Mouse (Mus musculus) embryonic facial prominence, embryonic 12.5 days (tissue): ENCODE results near the gene Gramd1b. TPM values are rescaled to one million over a fixed set of nuclear protein-coding genes. Genes with fewer than 3 reads are reported as not detected.

Experiments
- ATAC-seq: fragments of 200-750 bp; cut with Nextera tagmentation; 2 replicates; pipeline ENCODE4 v1.8.0; 2017; ENCODE audit not compliant: insufficient number of reproducible peaks, insufficient read depth, low FRiP score, low TSS enrichment
- H3K27ac ChIP-seq: fragments of 300-500 bp; sonication (generic); 2 replicates; pipeline ENCODE4 v1.5.1; 2016; ENCODE audit warnings: mild to moderate bottlenecking
- H3K27me3 ChIP-seq: fragments of 300-500 bp; sonication (generic); 2 replicates; pipeline ENCODE4 v1.6.1; 2016; ENCODE audit warnings: mild to moderate bottlenecking, moderate library complexity
- H3K36me3 ChIP-seq: fragments of 300-500 bp; sonication (generic); 2 replicates; pipeline ENCODE4 v1.6.1; 2016; ENCODE audit warnings: mild to moderate bottlenecking
- H3K4me1 ChIP-seq: fragments of 300-500 bp; sonication (generic); 2 replicates; pipeline ENCODE4 v1.6.1; 2016
- H3K4me2 ChIP-seq: fragments of 300-500 bp; sonication (generic); replicated peaks from 2 replicates; pipeline ENCODE4 v1.6.1; 2016; ENCODE audit warnings: mild to moderate bottlenecking, moderate library complexity
- H3K4me3 ChIP-seq: fragments of 300-500 bp; sonication (generic); 2 replicates; pipeline ENCODE4 v1.5.1; 2016; ENCODE audit warnings: mild to moderate bottlenecking
- H3K9ac ChIP-seq: fragments of 300-500 bp; sonication (generic); 2 replicates; pipeline ENCODE4 v1.6.1; 2016; ENCODE audit warnings: mild to moderate bottlenecking, moderate library complexity
- H3K9me3 ChIP-seq: fragments of 300-500 bp; sonication (generic); 2 replicates; pipeline ENCODE4 v1.6.1; 2016; ENCODE audit warnings: mild to moderate bottlenecking, moderate library complexity
- whole genome bisulfite sequencing: fragments of 180-500 bp; shearing (Covaris S2); methylation state at CpG from one replicate; pipeline ENCODE4 v1.1.7; 2016; 5-methylcytosine and 5-hydroxymethylcytosine counted together
- polyA plus RNA-seq: library from polyadenylated mRNA; unstranded; fragments of >200 nt; fragmentation: Nextera tagmentation; extraction: Ambion mirVana; gene quantifications from 2 replicates; pipeline ENCODE4 v1.2.1, GENCODE M21; 2016

Gramd1b gene
- polyA plus RNA-seq, 1 experiment from 2014 or later = 5.0 TPM

DNA sequence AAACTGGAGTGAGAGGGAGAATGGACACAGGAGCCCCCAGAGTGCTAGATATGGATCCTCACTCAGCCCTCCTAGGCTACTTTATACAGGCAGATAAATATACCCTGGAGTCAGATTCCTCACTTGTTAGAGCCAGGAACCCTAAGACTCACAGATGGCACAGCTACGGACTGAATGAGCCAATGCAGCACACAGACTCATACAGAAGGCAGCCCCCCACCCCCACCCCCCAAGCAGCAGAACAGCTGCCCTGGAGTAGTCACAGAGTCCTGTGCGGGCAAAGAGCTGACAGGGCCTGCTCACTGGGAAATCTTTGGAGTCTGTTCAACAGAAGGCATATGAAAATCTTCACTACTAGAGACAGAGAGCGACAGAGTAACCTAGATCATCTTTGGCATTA lies 223.9 kb downstream of the Gramd1b start:
- Histone ChIP-seq H3K4me2 (no peak overlapping the region), H3K9me3 (no peaks in the 10 kb centered on the region), H3K9ac (no peak overlapping the region), H3K27me3 (no peaks in the 10 kb centered on the region), H3K36me3 (peaks cover 45% of the 10 kb centered on the region), H3K4me3 (no peak overlapping the region), H3K27ac (no peak overlapping the region), H3K4me1 (no peaks in the 10 kb centered on the region)
- WGBS = 79% methylated on average over 3 of the region's 3 CpGs
- ATAC-seq = no peak

DNA sequence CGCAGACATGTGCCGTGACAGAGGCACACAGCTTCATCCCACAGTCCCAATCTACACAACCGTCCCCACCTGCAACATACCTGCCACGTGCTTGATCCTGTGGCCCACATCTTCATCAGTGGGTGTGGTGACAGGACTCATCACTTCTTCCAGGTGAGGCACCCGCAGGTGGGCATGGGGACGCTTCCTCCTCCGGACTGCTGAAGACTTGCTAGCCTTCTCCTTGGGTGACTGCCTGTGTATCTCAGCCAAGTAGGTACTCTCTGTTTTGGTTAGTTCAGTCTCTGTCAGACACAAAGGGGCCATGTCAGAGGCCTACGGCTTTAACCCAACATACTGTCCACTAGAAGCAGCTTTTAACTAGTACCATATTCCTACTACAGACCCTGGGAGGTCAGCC lies 226.9 kb downstream of the Gramd1b start:
- no peak overlapping the region for H3K4me2 ChIP-seq
- WGBS = 93% methylated on average over 8 of the region's 8 CpGs
- H3K4me1 ChIP-seq = no peaks in the 10 kb centered on the region
- H3K9ac ChIP-seq = no peak overlapping the region
- H3K36me3 ChIP-seq = peaks cover 45% of the 10 kb centered on the region
- H3K9me3 ChIP-seq = no peaks in the 10 kb centered on the region
- H3K27ac ChIP-seq = no peak overlapping the region
- no peak for ATAC-seq
- no peak overlapping the region for H3K4me3 ChIP-seq
- H3K27me3 ChIP-seq = no peaks in the 10 kb centered on the region

DNA sequence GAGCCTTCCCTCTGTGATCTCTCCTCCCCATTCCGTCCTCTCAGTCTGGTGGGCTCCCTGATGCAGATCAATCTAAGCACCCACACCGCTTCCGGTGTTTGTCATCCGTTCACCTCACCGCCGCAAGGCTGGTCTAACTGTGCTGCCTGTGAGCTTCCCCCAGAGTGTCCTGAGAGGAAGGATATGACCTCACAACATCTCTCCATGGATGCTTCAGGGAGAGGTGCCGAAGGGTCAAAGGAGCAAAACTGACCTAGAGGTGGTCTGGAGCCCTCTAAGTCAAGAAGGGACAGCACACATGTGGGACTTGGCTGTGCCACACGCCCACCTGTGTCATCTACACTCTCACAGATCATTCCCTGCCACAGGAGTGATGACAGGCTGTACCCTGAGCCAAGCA lies 228.8 kb downstream of the Gramd1b start:
- Histone ChIP-seq H3K9ac (no peak overlapping the region), H3K36me3 (peaks cover 49% of the 10 kb centered on the region)

DNA sequence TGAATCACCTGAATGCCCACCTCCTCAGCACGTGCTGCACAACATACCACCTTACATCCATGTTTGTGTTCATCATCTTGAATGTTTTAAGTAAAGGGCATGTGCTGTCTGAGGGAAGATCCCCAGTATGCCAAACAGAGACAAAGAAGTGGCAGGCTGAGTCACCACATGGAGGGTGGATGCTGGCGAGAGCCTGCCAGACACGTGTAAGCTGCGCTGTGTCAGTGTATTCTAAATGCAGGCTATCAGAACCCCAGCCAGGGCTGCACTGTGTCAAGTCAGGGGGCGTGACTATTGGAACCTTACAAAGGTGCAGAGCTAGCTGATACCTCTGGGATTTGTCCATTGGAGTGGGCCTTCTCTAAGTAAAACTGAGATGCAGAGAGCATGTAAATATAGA lies 229.7 kb downstream of the Gramd1b start:
- Histone ChIP-seq H3K4me3 (no peak overlapping the region), H3K27me3 (no peaks in the 10 kb centered on the region), H3K9me3 (no peaks in the 10 kb centered on the region), H3K27ac (no peak overlapping the region), H3K4me2 (no peak overlapping the region), H3K4me1 (no peaks in the 10 kb centered on the region), H3K36me3 (peaks cover 42% of the 10 kb centered on the region), H3K9ac (no peak overlapping the region)
- 90% methylated on average over 5 of the region's 5 CpGs for WGBS
- no peak for ATAC-seq

More for the DNA sequence above, 228.8 kb downstream of the Gramd1b start:
- no peak overlapping the region for H3K27ac ChIP-seq
- H3K4me3 ChIP-seq = no peak overlapping the region
- no peak overlapping the region for H3K4me2 ChIP-seq
- no peaks in the 10 kb centered on the region for H3K27me3 ChIP-seq
- H3K4me1 ChIP-seq = no peaks in the 10 kb centered on the region
- no peaks in the 10 kb centered on the region for H3K9me3 ChIP-seq
- no peak for ATAC-seq
- 88% methylated on average over 8 of the region's 8 CpGs for WGBS

DNA sequence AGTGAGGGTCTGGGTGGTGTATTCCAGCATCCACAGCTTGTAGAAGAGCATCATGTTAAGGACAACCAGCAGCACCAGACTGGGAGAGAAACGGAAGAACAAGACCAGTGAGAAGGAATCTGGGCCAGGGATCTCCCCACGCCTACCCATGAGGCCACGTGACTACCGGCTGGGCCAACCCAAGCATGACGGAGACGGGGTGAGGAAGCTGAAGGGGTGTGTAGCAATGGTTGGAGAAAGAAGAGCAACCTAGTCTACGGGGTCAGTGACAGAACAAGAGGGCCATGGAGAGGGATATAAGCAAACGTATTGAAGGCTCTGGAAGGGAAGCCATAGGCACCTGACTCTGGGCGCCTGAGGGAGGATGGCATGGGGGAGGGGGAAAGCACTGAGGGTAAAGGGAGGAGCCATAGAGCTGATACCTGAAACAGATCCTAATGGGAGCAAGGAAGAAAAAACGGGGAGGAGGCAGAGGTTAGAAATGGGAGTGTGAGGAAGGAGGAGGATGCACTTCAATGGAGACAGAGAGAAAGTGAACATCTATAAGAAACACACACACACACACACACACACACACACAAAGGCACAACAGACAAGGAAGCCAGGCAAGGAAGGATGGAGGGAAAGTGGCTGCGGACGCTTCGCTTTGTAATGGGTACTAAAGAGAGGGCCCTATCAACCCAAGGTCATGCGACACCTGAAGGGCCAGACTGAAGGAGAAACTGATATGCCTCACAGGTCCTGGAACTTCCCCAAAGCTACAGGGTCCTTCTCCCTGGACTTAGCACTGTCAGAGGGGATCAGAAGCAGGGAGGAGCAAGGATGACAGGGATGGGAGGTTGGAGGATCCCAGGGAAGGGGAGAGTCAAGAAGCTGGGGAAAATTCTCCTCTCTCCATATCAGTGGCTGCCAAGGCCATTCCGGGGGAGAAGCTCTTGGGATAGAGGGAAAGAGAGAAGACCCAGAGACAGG lies 230.9 kb downstream of the Gramd1b start:
- Histone ChIP-seq H3K27me3 (no peaks in the 10 kb centered on the region), H3K27ac (no peak overlapping the region), H3K4me2 (no peak overlapping the region), H3K36me3 (peaks cover 37% of the 10 kb centered on the region), H3K9me3 (no peaks in the 10 kb centered on the region), H3K4me3 (no peak overlapping the region), H3K9ac (no peak overlapping the region), H3K4me1 (no peaks in the 10 kb centered on the region)
- ATAC-seq = no peak
- 90% methylated on average over 15 of the region's 15 CpGs for WGBS

DNA sequence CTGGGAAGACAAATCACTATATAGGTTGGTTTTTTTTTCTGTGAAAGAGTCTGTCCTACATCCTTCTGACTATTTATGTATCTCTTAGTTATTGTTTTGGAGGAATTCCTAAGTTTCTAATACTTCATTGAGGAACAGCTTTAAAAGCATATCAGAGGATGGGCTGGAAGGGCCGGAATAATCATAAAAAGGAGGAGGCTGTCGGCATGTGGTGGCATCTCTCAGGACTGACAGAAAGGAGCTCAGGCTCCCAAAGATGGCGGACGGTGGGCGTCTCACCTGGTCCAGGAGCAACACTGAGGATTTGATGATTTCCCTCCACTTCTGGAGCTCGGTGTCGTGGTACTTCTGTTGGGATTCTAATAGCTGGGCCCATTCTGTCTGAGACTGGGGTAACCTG lies 231.9 kb downstream of the Gramd1b start:
- Histone ChIP-seq H3K4me2 (no peak overlapping the region), H3K4me1 (no peaks in the 10 kb centered on the region), H3K9ac (no peak overlapping the region), H3K4me3 (no peak overlapping the region), H3K9me3 (no peaks in the 10 kb centered on the region), H3K36me3 (peaks cover 35% of the 10 kb centered on the region), H3K27ac (no peak overlapping the region), H3K27me3 (no peaks in the 10 kb centered on the region)
- ATAC-seq = no peak
- 96% methylated on average over 7 of the region's 7 CpGs for WGBS

DNA sequence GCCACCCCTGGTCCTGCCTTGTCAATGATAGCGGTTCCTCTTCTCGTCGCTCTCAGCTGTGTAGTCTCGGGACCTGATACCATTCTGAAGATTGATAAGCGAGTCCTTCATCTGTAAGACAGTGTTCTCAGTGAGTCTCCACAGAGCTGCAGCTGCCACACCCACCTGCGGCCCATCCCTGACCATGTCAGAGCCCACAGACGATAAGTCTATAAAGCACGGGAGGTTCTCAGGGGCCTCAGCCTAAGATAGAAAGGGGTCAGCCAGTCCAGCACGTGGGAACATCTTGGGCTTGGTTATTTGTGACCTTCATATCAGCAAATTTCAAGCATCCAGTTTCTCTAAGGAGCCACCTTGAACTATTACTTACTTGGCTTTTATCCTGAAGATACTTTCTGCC lies 233.2 kb downstream of the Gramd1b start:
- Histone ChIP-seq H3K4me1 (no peaks in the 10 kb centered on the region), H3K4me2 (no peak overlapping the region), H3K9me3 (no peaks in the 10 kb centered on the region), H3K4me3 (no peak overlapping the region), H3K27me3 (no peaks in the 10 kb centered on the region), H3K9ac (no peak overlapping the region), H3K36me3 (peaks cover 28% of the 10 kb centered on the region), H3K27ac (no peak overlapping the region)
- WGBS = 95% methylated on average over 9 of the region's 9 CpGs
- ATAC-seq = no peak

DNA sequence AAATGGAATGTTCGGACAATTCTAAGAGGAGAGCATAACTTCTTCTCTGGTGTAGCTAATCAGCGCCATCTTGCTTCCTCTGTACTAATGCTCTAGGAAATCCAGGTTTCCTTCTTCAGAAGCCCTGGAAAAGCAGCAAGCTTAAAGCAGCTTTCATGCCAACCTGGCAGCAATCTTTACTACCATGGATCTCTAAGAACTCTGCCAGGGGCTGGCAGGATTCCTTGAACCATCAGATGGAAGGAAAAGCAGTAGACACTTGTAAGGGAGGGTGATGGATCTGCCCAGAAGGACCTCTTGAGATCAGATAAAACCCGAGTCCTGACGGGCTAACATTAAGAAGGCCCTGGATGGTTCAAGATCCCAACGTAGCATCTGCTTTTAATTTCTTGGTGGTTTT lies 234.9 kb downstream of the Gramd1b start:
- no peaks in the 10 kb centered on the region for H3K27me3 ChIP-seq
- WGBS = 86% methylated on average over 5 of the region's 5 CpGs
- ATAC-seq = no peak
- no peak overlapping the region for H3K27ac ChIP-seq
- no peak overlapping the region for H3K9ac ChIP-seq
- no peaks in the 10 kb centered on the region for H3K9me3 ChIP-seq
- H3K4me3 ChIP-seq = no peak overlapping the region
- H3K36me3 ChIP-seq = peaks cover 28% of the 10 kb centered on the region
- no peak overlapping the region for H3K4me2 ChIP-seq
- H3K4me1 ChIP-seq = no peaks in the 10 kb centered on the region

DNA sequence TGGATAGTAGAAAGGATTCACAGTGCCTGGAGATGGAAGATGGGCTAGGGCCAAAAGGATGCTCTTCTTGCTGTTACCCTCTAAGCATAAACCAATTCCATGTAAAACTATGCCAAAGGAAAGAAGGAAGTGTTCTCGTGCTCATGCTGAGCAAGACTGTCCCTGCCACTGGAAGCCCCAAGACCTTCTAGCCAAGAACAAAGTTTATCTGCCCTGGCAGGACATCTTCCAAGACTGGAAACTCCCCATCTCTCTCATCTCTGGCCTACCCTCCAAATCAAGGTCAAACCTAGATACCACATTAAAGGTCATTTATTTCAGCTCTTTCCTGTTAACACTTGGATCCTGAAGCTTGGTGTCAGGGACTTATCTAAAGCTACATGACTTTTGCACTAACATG lies 236.3 kb downstream of the Gramd1b start:
- Histone ChIP-seq H3K4me3 (no peak overlapping the region), H3K36me3 (peaks cover 25% of the 10 kb centered on the region), H3K27ac (no peak overlapping the region), H3K4me2 (no peak overlapping the region), H3K9ac (no peak overlapping the region), H3K9me3 (no peaks in the 10 kb centered on the region), H3K4me1 (no peaks in the 10 kb centered on the region), H3K27me3 (no peaks in the 10 kb centered on the region)
- WGBS = 85% methylated on average over 1 of the region's 1 CpGs
- no peak for ATAC-seq

DNA sequence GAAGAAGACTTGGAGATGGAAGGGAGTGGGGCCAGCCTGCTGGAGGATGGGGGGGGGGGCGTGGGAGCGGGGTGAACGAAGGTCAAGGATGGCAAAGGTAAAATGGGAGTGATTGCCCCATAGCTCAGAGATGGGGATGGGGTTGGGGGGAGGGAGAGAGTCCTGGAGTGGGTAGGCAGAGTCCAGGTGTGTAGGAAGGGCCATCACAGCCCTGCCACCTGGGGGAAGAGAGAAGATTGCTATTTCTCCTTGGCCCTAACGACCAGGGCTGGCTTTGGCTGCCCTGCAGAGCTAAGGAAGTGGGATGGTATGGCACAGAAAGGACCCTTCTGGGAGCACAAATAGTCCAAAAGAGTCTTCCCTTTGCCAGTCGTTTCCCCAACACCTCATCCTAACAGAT lies 237.0 kb downstream of the Gramd1b start:
- Histone ChIP-seq H3K9me3 (no peaks in the 10 kb centered on the region), H3K4me1 (no peaks in the 10 kb centered on the region), H3K4me3 (no peak overlapping the region), H3K27ac (no peak overlapping the region), H3K4me2 (no peak overlapping the region), H3K36me3 (peaks cover 19% of the 10 kb centered on the region), H3K9ac (no peak overlapping the region), H3K27me3 (no peaks in the 10 kb centered on the region)
- 90% methylated on average over 5 of the region's 5 CpGs for WGBS
- ATAC-seq = no peak

DNA sequence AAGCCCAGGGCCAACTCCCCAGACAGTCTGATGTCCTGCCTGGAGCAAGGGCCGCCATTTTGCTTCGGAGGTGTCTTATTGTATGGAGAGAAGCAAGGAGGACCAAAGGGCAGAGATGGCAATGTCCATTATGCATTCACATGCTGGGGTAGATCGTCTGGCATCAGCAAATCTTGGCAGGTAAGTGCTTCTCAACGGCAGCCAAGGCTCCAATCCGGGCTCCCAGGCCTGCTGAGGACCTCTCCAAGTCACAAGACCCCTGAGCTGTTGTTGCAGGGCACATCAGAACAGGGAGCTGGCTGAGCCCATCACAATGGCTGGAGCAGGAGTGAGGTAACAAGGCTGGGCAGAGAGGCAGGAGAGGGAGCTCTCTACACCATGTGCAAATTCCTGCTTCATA lies 237.4 kb downstream of the Gramd1b start:
- H3K36me3 ChIP-seq = peaks cover 14% of the 10 kb centered on the region
- H3K9me3 ChIP-seq = no peaks in the 10 kb centered on the region
- no peak overlapping the region for H3K9ac ChIP-seq
- H3K4me1 ChIP-seq = no peaks in the 10 kb centered on the region
- H3K27ac ChIP-seq = no peak overlapping the region
- no peaks in the 10 kb centered on the region for H3K27me3 ChIP-seq
- H3K4me2 ChIP-seq = no peak overlapping the region
- no peak overlapping the region for H3K4me3 ChIP-seq
- ATAC-seq = no peak
- WGBS = 89% methylated on average over 5 of the region's 5 CpGs

DNA sequence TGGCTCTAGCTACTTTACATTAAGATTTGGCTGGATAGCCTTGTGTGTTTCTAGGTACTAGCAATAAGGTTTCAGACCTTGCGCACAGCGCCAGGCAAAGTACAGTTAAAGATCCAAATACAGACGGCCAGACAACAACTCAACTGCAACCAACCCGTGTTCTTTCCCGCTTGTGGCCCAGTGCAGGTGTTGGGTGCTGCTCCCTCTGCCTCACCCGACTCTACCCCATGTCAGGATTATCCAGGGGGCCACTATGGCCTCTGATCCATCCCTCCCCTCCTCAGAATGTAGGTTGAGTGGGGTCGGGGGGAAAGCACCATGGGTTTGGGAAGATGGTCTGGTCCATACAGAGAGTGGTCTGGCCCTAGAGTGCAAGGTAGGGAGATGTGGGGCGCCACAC lies 237.9 kb downstream of the Gramd1b start:
- Histone ChIP-seq H3K4me1 (no peaks in the 10 kb centered on the region), H3K9me3 (no peaks in the 10 kb centered on the region), H3K4me3 (no peak overlapping the region), H3K9ac (no peak overlapping the region), H3K36me3 (peaks cover 10% of the 10 kb centered on the region), H3K27ac (no peak overlapping the region), H3K27me3 (no peaks in the 10 kb centered on the region), H3K4me2 (no peak overlapping the region)
- no peak for ATAC-seq
- WGBS = 94% methylated on average over 8 of the region's 8 CpGs
